Mouse (Mus musculus): Measurements from ENCODE around the gene Trmt2b.
"Not testable (repeated sequence)": the region's sequence is repeated elsewhere in the genome, so short reads cannot be mapped to it uniquely, and the experiment has no call there.

Trmt2b gene

GRCm38 (mm10) chrX:134276275-134277160, at the start of gene Trmt2b:
Trmt2b (minus strand) TSS chrX:134276984.
- peak; percentile 48 to 75 for DNase-seq (ENCODE audit: low spot score in 2 of 2)

DNA sequence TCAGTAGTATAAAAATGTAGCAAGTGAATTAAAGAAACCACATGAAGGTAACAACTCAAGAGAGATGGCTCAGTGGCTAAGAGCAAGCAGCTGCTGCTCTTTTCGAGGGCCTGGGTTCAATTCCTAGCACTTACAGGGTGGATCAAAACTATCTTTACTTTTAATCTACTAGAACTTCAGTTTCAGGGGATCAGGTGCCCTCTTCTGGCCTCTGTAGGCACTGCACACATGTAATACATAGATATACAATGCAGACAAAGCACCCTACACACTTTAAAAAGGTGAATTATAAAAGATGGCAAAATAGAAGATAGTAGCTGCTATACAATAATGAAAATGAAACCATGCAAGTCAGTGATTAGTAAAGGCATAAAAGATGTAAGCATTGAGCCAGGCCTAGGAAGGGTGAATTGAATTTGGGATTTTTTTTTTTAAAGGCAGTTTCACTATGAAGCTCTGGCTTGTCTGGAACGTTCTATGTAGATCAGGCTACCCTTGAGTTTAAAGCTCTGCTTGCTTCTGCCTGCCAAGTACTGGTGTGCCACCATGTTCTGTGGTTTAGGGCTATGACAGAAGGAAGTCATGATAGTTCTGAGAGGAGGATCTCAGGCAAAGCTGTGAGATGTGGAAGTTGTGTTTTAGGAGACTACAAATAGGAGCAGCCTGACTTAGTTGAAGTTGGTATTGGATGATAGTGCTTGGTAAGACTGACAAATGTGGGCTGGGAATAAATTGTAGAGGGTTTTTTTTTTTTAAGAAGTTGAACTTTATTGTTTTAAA, 42.6 kb upstream of the Trmt2b start:
- DNase-seq (ENCODE audit: low spot score in 2 of 2), result peak in 1 of 2 experiments; percentile 58

DNA sequence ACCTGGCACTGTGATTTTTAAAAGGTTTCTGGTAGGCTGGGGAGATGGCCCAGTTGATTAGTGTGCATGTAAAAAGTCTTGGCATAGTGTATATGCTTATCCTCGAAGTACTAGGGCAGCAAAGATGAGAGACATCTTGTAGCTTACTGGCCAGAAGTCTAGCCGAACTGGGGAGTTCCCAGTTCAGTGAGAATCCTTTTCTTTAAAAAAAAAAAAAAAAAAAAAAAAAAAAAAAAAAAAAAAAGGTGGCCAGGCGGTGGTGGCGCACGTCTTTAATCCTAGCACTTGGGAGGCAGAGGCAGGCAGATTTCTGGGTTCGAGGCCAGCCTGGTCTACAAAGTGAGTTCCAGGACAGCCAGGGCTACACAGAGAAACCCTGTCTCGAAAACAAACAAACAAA, 34.4 kb upstream of the Trmt2b start:
- not testable (repeated sequence) for DNase-seq (ENCODE audit: low spot score in 2 of 2)

DNA sequence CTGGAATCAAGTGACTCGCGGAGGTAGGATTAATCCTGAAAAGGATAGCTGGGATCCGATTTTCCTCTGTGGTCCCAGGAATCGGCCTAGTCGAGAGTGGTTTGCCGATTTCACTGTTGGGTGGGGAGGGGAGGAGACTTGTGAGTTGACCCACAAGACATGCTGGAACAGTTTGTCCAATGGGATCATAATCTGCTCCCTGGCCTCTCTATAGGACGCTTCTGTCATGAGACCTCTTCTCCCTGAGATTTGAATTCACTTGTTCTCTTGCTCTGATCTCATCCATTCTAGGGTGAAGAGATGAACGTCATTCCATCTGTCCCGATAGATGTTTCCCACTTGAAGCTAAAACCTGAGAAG, 31.5 kb upstream of the Trmt2b start:
- no peak for DNase-seq (ENCODE audit: low spot score in 2 of 2)

GRCm38 (mm10) chrX:134307534-134308274, 30.9 kb upstream of the Trmt2b start, which contains the start of gene Cenpi:
Cenpi (plus strand) TSS chrX:134308084.
- peak; percentile 77 to 91 for DNase-seq (ENCODE audit: low spot score in 2 of 2)

GRCm38 (mm10) chrX:134303287-134303686, 26.5 kb upstream of the Trmt2b start:
- no peak for DNase-seq (ENCODE audit: low spot score in 2 of 2)

- no peak for DNase-seq (ENCODE audit: low spot score in 2 of 2)
Measured at GRCm38 (mm10) chrX:134300219-134300618, 23.4 kb upstream of the Trmt2b start.

DNA sequence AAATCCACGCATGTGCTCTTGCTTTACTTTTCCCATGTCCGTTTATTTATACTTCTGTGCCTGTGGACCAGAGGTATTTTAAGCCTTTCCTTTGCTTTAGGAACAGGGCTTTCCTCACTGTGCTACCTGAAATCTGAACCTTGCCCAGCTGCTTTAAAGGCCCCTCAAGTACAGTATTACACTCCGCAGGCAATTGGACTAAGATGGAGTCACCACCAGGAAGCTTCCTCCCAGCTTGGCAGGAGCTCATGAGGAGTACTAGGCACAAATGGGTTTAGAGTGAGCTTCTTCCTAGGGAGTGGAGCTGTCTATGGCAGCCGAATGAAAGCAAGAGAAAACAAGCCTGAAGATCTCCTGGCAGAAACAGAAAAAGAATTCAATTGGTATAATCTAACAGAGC, 20.4 kb upstream of the Trmt2b start:
- DNase-seq (ENCODE audit: low spot score in 2 of 2), result no peak

DNA sequence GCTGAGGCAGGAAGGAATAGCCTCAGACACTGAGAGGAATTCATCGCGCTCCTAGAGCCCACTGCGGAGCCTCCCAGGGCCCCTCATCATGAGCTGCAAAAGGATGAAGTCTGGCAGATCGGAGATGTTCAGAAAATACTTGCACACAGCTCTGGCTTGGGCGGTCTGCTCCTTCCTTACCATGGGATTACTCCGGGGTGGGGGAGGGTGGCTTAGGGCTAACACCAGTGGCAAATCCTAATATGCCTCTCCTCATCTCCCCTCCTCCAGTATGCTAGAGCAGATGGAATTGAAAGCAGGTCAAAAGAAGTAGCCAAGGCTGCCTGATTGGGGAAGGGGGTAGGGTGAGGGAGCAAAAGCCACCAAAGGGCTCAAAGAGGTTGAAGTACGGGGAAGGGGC, 20.0 kb upstream of the Trmt2b start:
- DNase-seq (ENCODE audit: low spot score in 2 of 2), result no peak

DNA sequence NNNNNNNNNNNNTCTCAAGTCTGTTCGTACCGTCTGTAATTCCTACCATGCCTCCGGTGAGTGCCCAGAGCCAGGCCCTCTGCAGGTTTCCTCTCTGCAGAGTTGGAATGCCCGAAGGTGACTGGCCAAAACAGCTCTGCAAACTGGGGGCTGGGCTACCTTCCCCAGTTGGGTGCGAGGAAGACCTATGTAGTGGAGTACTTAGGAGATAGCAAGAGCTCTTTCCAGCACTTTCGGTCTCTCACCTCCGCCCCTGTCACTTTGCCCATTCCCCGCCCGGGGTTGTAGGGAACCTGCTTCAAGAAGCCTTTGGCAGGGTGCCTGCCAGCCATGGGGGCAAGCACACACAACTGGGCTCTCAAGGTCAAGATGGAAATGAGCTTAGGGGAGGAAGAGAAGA, 19.5 kb upstream of the Trmt2b start:
- DNase-seq (ENCODE audit: low spot score in 2 of 2), result no peak

DNA sequence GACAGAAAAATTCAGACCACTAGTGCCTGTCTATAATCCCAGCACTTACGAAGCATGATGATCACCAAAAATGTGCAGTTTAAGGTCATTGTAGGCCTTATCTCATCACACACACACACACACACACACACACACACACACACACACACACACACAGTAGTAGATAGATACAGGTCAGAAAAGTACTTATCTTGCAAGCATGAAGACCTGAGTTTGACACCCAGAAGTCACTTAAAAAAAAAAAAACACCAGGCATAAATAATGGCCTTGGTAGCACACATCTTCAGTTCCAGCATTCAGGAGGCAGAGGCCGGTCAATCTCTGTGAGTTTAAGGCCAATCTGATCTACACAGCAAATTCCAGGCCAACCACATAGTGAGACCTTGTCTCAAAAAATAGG, 10.5 kb upstream of the Trmt2b start:
- no peak for DNase-seq (ENCODE audit: low spot score in 2 of 2)

DNA sequence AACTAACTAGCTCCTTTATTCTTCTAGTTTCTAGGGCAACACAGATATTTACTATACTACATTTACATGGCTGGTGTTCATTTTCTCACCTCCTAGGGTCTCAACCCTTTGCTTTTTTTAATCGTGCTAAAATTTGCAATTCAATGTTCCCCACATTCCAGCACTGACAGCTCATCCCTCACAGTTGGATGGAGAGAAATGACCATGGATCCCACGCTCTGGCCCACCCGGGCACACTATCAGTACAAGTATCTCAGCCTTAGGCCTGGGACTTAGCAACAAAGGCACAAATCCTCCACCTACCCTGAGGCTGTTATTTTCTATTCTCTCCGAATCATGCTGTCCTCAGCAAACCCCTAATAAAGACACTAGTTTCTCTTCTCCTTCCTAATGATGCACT, 9.0 kb upstream of the Trmt2b start:
- DNase-seq (ENCODE audit: low spot score in 2 of 2), result no peak

GRCm38 (mm10) chrX:134285102-134285501, 8.3 kb upstream of the Trmt2b start:
- DNase-seq (ENCODE audit: low spot score in 2 of 2), result no peak

- no peak for DNase-seq (ENCODE audit: low spot score in 2 of 2)
Measured at GRCm38 (mm10) chrX:134280531-134280930, 3.7 kb upstream of the Trmt2b start.

DNA sequence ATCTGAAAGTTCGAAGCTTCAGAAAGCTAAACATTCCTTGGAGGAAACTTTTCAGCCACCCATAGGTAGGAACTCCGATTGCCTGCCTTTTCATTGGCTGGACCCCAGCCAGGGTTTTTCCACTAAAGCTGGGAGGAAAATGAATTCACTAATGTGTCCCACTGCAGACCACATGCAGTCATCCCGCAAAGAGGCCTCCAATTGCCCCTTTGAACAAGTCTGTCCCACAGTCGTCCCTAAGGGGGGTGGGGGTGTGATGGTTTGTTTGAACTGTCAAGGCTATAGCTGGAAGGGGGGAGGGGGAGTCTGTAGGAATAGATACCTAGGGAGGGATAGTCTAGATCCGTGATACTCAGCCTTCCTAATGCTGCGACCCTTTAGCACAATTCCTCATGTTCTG, 1.1 kb downstream of the Trmt2b start:
- peak in 1 of 2 experiments; percentile 10 for DNase-seq (ENCODE audit: low spot score in 2 of 2)

DNA sequence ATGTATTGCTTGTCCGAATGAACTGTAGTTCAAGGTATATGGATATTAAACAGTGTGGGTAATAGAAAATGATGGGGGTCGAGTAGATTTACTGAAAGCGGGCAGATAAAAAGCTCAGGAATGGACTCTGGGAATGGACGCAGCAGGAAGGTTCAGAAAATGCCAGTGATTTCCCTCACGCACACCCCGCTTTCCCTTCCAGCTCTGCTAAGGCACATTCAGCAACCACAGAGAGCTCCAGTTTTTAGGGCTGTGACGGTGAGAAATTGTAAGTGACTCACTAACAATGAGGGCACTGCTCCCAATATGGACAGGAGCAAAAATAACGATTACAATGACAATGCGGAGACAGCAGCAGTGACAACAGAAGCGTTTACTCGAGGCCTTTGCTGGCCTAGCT, 14.7 kb downstream of the Trmt2b start:
- no peak for DNase-seq (ENCODE audit: low spot score in 2 of 2)

DNA sequence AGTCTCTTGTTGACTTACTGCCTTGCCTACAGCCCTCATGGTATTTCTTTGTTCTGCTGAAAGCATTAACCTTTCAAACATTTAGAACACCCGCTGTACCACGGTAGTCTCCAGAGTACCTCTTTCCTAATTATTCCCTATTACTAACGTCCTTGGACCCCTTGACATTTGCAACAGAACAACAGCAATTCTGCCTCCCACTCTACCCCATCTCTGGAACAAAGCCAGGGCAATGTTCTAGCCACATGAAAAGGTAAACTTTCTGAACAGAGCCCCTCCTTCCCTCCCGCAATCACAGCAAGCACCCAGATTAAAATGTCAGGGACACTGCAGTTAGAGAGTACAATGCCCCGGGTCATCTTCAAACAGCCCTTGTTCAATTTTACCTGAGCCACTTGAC, 15.6 kb downstream of the Trmt2b start:
- no peak for DNase-seq (ENCODE audit: low spot score in 2 of 2)

GRCm38 (mm10) chrX:134248202-134248601, 28.6 kb downstream of the Trmt2b start:
- no peak for DNase-seq (ENCODE audit: low spot score in 2 of 2)

GRCm38 (mm10) chrX:134245946-134246345, 30.8 kb downstream of the Trmt2b start:
- no peak for DNase-seq (ENCODE audit: low spot score in 2 of 2)

- no peak for DNase-seq (ENCODE audit: low spot score in 2 of 2)
Measured at GRCm38 (mm10) chrX:134238266-134238665, 38.5 kb downstream of the Trmt2b start.

DNA sequence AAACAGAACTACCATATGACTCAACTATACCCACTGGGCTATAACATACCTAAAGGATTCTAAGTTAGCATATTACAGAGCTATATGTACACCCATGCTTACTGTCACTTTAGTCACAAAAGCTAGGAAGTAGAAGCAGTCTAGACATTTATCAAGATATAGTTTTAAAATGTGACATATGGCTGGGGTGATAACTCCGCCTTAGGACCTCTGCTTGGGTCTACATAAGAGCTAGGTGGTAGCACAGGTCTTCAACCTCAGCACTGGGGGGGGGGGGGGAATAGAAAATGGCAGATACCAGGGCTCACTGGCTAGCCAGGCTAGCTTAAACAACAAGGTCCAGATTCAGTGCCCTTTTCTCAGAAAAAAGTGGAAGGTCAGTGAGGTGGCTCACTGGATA, 43.7 kb downstream of the Trmt2b start:
- DNase-seq (ENCODE audit: low spot score in 2 of 2), result no peak

- no peak for DNase-seq (ENCODE audit: low spot score in 2 of 2)
Measured at GRCm38 (mm10) chrX:134221856-134222255, 54.9 kb downstream of the Trmt2b start, which contains the start of gene Nox1. Nox1 (minus strand) TSS chrX:134221956.
